Mouse (Mus musculus) cerebellum, adult 9-10 months (tissue): ENCODE data around the gene Ugt8a.
A peak's percentile ranks its signal among the peaks of the same experiment; 100 is the strongest.

Experiments used
- DNase-seq: peaks from one replicate; pipeline ENCODE4 v3.0.0; 2022

Gene Ugt8a

GRCm38 (mm10) chr3:125861601-125862000, 76.8 kb downstream of the Ugt8a start:
- DNase-seq: no peak

- peak; percentile 40 for DNase-seq
Measured at GRCm38 (mm10) chr3:125849163-125849872, 89.1 kb downstream of the Ugt8a start.

GRCm38 (mm10) chr3:125828051-125828450, 110.4 kb downstream of the Ugt8a start:
- no peak for DNase-seq

GRCm38 (mm10) chr3:125827256-125827655, 111.2 kb downstream of the Ugt8a start:
- no peak for DNase-seq

- no peak for DNase-seq
Measured at GRCm38 (mm10) chr3:125819741-125820140, 118.7 kb downstream of the Ugt8a start.
